Comparison of ENCODE assay signal across 9 mouse cellular contexts in the genomic region with DNA sequence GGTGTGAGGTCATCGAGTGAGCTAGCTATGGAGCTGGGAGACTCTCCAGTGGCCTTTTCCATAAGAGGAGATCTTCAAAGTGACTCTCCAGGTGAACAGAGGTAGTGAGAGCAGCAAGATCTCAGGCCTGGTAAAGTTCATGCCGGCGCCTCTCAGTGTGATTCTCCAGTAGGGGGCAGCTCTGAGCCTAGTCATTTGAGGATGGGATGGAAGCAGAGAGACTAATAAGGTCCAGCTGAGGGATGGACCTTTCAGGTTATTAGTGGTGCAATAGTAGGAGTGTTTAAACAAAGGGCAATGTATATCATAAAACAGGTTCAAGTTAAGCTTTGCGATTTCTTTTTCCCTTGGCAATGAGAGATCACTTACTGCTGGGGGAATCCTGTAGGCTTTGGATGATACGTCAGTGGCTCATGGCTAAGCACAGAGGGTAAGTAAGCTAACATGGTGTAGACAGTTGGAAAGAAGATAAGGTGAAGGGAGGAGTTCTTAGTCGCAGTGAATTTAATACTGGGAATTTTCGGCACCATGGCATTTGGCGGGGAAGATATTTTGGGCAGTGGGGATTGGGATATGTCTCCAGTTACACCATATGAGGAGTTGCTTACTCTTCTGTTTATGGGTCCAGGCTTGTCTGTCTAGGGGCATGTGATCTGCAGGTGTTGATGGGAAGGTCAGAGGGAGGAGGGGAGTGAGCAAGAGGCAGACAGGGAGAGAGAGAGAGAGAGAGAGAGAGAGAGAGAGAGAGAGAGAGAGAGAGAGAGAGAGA. TPM values are rescaled to one million over a fixed set of nuclear protein-coding genes. Genes with fewer than 3 reads are reported as not detected.
DNase-seq lines count a peak whose midpoint lies in the region; ATAC-seq lines count a peak whose summit lies in the region.
"Had no signal": no experiment of that assay in that cellular context is flagged by ENCODE, and none has a peak within 500 bp of the region (broad histone marks: within the 10 kb centered on the region; RNA-seq: fewer than 3 reads in every experiment).

No protein-coding gene starts in this region.

- H3K4me3 ChIP-seq in midbrain, embryonic 14.5 days (replicated peaks; ENCODE audit: low read depth, low read length), result no peak overlapping the region
- H3K4me3 ChIP-seq in midbrain, embryonic 13.5 days (replicated peaks), result no peak overlapping the region
- H3K4me3 ChIP-seq in liver, embryonic 16.5 days (ENCODE audit: low read depth, low read length), result no peak overlapping the region
- H3K4me3 ChIP-seq: heart, embryonic 13.5 days had no signal

- no peak overlapping the region for H3K27ac ChIP-seq in midbrain, embryonic 14.5 days (replicated peaks; ENCODE audit: low read depth, low read length)
- H3K27ac ChIP-seq in midbrain, embryonic 13.5 days, result no peak overlapping the region
- no peak overlapping the region for H3K27ac ChIP-seq in liver, embryonic 16.5 days (ENCODE audit: low read length)
- H3K27ac ChIP-seq: heart, embryonic 13.5 days had no signal

- DNase-seq in cerebellum, postnatal 14 days, result peak; percentile 51 to 68
- peak; percentile 37 for DNase-seq in midbrain, embryonic 14.5 days
- DNase-seq in embryo, embryonic 11 days, result peak; percentile 65
- DNase-seq in T-cell, adult 2 months (ENCODE audit: low spot score), result no peak
- DNase-seq in adipocyte (ENCODE audit: low spot score), result no peak

- no peaks in the 10 kb centered on the region for H3K27me3 ChIP-seq in midbrain, embryonic 14.5 days (ENCODE audit: control insufficient read depth, insufficient read depth, low read length)
- H3K27me3 ChIP-seq in midbrain, embryonic 13.5 days, result no peaks in the 10 kb centered on the region
- H3K27me3 ChIP-seq in liver, embryonic 16.5 days (ENCODE audit: control insufficient read depth, insufficient read depth, low read depth, low read length), result no peaks in the 10 kb centered on the region
- H3K27me3 ChIP-seq: heart, embryonic 13.5 days had no signal

- H3K9me3 ChIP-seq in midbrain, embryonic 14.5 days (ENCODE audit: control insufficient read depth, low read length), result no peaks in the 10 kb centered on the region
- no peaks in the 10 kb centered on the region for H3K9me3 ChIP-seq in midbrain, embryonic 13.5 days
- no peaks in the 10 kb centered on the region for H3K9me3 ChIP-seq in liver, embryonic 16.5 days (replicated peaks; ENCODE audit: control insufficient read depth, low read length)
- H3K9me3 ChIP-seq: heart, embryonic 13.5 days had no signal

- no peaks in the 10 kb centered on the region for H3K36me3 ChIP-seq in midbrain, embryonic 14.5 days (ENCODE audit: control insufficient read depth, insufficient read depth, low read length)
- H3K36me3 ChIP-seq in midbrain, embryonic 13.5 days, result no peaks in the 10 kb centered on the region
- H3K36me3 ChIP-seq in liver, embryonic 16.5 days (ENCODE audit: control insufficient read depth, insufficient read depth), result no peaks in the 10 kb centered on the region
- H3K36me3 ChIP-seq: heart, embryonic 13.5 days had no signal

- H3K9ac ChIP-seq in midbrain, embryonic 14.5 days (replicated peaks; ENCODE audit: low read length), result no peak overlapping the region
- no peak overlapping the region for H3K9ac ChIP-seq in midbrain, embryonic 13.5 days (replicated peaks)
- H3K9ac ChIP-seq in liver, embryonic 16.5 days (ENCODE audit: low read depth, low read length), result no peak overlapping the region
- H3K9ac ChIP-seq: heart, embryonic 13.5 days had no signal

- WGBS in midbrain, embryonic 14.5 days, result 61% methylated on average over 8 of the region's 8 CpGs
- WGBS in midbrain, embryonic 13.5 days, result 66% methylated on average over 8 of the region's 8 CpGs
- WGBS in liver, embryonic 16.5 days (ENCODE audit: insufficient replicate concordance), result 54% methylated on average over 8 of the region's 8 CpGs

- ATAC-seq in cerebellum, adult (ENCODE audit: insufficient number of reproducible peaks, low FRiP score, low TSS enrichment), result no peak
- ATAC-seq in midbrain, embryonic 14.5 days (ENCODE audit: low FRiP score, low TSS enrichment), result no peak
- ATAC-seq in midbrain, embryonic 13.5 days, result no peak
- 0 out of 2 replicates have a peak, but pooled peaks have one; percentile 22 for ATAC-seq in liver, embryonic 16.5 days (ENCODE audit: low read depth)

- no peaks in the 10 kb centered on the region for H3K4me1 ChIP-seq in midbrain, embryonic 14.5 days (ENCODE audit: control insufficient read depth, insufficient read depth, low read length)
- H3K4me1 ChIP-seq in midbrain, embryonic 13.5 days (replicated peaks), result peaks cover 6% of the 10 kb centered on the region
- no peaks in the 10 kb centered on the region for H3K4me1 ChIP-seq in liver, embryonic 16.5 days (ENCODE audit: control insufficient read depth, low read depth, low read length)

- H3K4me2 ChIP-seq in midbrain, embryonic 14.5 days (ENCODE audit: low read length), result no peak overlapping the region
- H3K4me2 ChIP-seq in midbrain, embryonic 13.5 days (replicated peaks), result no peak overlapping the region
- H3K4me2 ChIP-seq in liver, embryonic 16.5 days (ENCODE audit: low read depth, low read length), result no peak overlapping the region
- H3K4me2 ChIP-seq: heart, embryonic 13.5 days had no signal

RNA-seq across cellular contexts. Expression of a gene that starts 17.9 kb away (rescaled TPM):
- polyA plus RNA-seq in midbrain, embryonic 14.5 days (2014; fragmentation: Nextera tagmentation; extraction: Ambion mirVana), result 6.3 and 8.7 TPM in 2 replicates
- 6.2 and 6.3 TPM in 2 replicates for polyA plus RNA-seq in midbrain, embryonic 13.5 days (2015; fragmentation: Nextera tagmentation; extraction: Ambion mirVana)
- 5.4 and 5.6 TPM in 2 replicates for polyA plus RNA-seq in liver, embryonic 16.5 days (2015; fragmentation: Nextera tagmentation; extraction: Ambion mirVana)

RNA-seq across cellular contexts. Expression of a gene that starts 47.2 kb away (rescaled TPM):
- polyA plus RNA-seq in midbrain, embryonic 14.5 days (2014; fragmentation: Nextera tagmentation; extraction: Ambion mirVana), result not detected in 2 replicates
- polyA plus RNA-seq in midbrain, embryonic 13.5 days (2015; fragmentation: Nextera tagmentation; extraction: Ambion mirVana), result not detected in 2 replicates
- 74.8 and 74.9 TPM in 2 replicates for polyA plus RNA-seq in liver, embryonic 16.5 days (2015; fragmentation: Nextera tagmentation; extraction: Ambion mirVana)

RNA-seq across cellular contexts. Expression of a gene that starts 48.4 kb away (rescaled TPM):
- 0.14 TPM in 1 of 2 replicates, not detected in the other for polyA plus RNA-seq in midbrain, embryonic 14.5 days (2014; fragmentation: Nextera tagmentation; extraction: Ambion mirVana)
- polyA plus RNA-seq in midbrain, embryonic 13.5 days (2015; fragmentation: Nextera tagmentation; extraction: Ambion mirVana), result not detected in 2 replicates
- 0.17 TPM in 1 of 2 replicates, not detected in the other for polyA plus RNA-seq in liver, embryonic 16.5 days (2015; fragmentation: Nextera tagmentation; extraction: Ambion mirVana)
- polyA plus RNA-seq: heart, embryonic 13.5 days had no signal

Comparison
In these comparisons a context has a peak if more than half of its experiments do, and no peak if none do; other contexts are left out.
1. DNase-seq: peak in cerebellum, postnatal 14 days (2 of 2), midbrain, embryonic 14.5 days (single experiment) and embryo, embryonic 11 days (single experiment); none in T-cell, adult 2 months (single experiment) and adipocyte (single experiment).
2. RNA of a gene that starts 47.2 kb away (polyA plus RNA-seq): 74.8 to 74.9 TPM in liver, embryonic 16.5 days; not detected in midbrain, embryonic 13.5 days and not detected in midbrain, embryonic 14.5 days; every median in the first group is over 10 times any median in the second.